Mouse (Mus musculus) heart, postnatal 4 days (tissue): ENCODE data around the gene Rpp14. TPM values are rescaled to one million over a fixed set of nuclear protein-coding genes. Genes with fewer than 3 reads are reported as not detected.

Experiments
- DNase-seq: peaks from one replicate; pipeline ENCODE4 v3.0.0; 2021
- total RNA-seq, 2 experiments: library from RNA; stranded (reverse); gene quantifications; 2 replicates each; pipeline ENCODE4 v1.2.3; 2021

Gene Rpp14
- 10 to 100 TPM; 21.9 to 22.3 TPM for total RNA-seq

DNA sequence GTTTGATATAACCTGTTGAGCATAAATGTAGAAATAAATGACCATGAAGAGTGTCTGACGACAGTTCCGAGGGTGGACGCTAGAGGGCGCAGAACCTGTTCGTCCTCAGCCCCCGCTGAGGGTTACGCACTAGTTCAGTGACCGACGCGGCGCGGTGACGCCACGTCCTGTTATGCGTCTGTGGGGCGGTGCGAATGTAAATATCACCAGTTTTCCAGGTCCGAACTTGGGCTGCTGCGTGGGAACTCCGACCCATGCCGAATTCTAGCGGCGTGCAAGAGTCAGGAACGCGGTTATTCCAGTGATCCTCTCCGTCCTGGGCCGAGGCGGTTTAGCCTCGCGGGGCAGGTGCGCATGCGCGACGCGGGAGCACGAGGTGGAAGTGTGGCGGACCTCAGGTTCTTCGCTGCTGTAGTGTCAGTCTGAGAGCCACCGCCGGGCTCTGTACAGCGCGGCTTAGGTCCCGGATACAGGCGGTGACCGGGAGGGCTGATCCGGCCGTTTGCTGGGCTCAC is at the start of gene Rpp14:
TSS of gene Rpp14 (plus strand) at position 203 of the 515 bp plus-strand sequence.
- DNase-seq = peak; percentile 96

DNA sequence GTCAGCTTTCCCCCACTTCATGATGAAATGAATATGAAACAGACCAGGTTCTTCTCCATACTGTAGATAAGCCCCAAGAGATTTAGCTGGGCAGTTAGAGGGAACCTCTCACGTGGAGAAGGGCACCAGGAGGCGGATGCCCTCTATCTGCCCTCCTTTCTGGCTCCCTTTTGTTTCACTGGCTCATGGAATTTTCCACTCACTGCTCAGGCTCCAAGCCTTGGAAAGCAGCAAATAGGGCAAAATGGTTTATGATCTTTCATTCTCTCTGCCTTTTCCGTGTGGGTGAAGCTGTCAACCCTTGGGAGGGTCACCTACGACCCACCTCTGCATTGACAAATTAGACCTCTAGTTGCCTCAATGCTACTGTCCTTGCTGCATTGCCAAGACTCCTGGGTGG is 49.6 kb upstream of the Rpp14 start:
- DNase-seq = peak; percentile 33

GRCm38 (mm10) chr14:8032087-8032944 is 47.9 kb upstream of the Rpp14 start:
- peak; percentile 39 for DNase-seq

DNA sequence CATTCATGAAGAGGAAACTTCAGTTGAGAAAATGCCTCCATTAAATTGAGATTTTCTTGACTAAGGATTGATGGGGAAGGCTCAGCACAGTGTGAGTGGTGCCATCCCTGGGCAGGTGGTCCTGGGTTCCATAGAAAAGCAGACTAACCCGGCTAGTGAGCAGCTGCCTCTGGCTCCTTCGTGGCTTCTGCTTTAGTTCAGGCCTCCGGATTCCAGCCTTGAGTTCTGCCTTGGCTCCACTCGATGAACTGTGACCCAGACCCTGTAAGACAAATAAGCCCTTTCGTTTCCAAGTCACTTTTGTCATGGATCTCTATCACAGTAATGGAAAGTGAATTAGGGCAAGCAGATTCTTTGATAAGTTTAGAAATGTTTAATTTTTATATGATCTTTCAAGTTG is 45.6 kb upstream of the Rpp14 start:
- no peak for DNase-seq

DNA sequence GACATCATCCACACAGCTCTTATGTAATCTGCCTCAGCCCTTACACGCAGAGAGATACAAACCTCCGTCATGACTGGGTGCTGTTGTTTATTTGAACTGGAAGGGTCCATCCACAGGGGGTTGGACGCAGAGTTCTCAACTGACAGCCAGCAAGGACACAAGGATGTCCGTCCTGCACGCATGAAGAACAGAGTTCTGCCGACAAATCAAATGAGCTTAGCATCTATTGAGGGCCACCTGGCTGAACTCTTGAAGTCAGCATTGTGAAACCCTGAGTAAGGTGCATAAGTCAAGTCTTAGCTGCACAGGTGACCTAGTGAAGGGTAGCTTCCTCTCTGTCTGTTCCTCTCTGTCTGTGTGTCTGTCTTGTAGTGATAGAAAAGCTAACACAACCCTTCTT is 44.2 kb upstream of the Rpp14 start:
- DNase-seq = no peak

DNA sequence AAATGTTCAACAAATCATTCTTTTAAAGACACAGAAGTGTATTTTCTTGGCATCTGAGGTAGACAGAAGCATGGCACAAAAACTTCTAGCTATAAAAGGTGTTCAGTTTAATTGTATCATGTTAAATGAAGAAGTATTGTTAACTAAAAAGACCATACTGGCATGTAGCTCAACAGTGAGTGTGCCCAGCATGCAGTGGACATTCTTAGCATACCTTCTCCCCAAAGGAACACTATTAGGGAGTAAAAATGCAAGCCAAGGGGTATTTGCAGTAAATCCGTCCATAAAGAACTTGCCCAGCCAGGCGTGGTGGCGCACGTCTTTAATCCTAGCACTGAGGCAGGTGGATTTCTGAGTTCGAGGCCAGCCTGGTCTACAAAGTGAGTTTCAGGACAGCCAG is 43.8 kb upstream of the Rpp14 start:
- DNase-seq = no peak

- DNase-seq = no peak
Measured at GRCm38 (mm10) chr14:8038150-8038549, 42.0 kb upstream of the Rpp14 start.

- DNase-seq = peak; percentile 42
Measured at GRCm38 (mm10) chr14:8038791-8039448, 41.2 kb upstream of the Rpp14 start.

- DNase-seq = no peak
Measured at GRCm38 (mm10) chr14:8040179-8040578, 40.0 kb upstream of the Rpp14 start.

- DNase-seq = no peak
Measured at GRCm38 (mm10) chr14:8040911-8041678, 39.1 kb upstream of the Rpp14 start.

DNA sequence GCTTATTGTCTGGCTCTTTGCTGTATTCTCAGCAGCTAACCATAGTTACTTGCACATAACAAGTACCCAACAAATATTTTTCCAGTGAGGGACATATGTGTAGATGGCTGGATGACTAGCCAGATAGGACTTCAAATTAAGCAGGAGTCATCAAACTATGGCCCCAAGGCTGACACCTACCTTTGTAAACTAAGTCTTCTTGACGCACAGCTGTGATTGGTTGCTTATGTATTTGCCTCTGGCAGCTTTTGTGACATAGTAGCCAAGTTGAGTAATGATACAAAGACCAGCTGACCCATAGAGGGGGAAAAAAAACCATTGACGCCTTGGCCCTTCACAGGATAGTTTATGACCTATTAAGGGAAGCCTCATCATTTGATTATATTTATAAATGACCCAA is 38.0 kb upstream of the Rpp14 start:
- DNase-seq = no peak

DNA sequence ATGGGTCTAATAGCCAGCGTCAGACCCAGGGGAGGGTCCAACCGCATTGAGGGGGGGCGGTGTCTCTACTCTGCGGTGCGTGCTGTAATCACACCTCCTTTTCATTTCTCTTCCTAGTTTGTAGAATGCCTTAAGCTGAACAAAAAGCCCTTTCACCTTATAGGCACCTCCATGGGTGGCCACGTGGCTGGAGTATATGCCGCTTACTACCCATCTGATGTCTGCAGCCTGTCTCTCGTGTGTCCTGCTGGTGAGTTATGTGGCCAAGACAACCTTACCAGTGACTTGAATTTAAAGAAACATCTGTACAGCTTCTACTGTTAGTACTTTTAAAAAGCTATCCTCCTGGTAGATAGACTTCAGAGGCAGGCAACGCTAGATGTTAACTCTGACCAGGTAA is 37.6 kb upstream of the Rpp14 start:
- no peak for DNase-seq

DNA sequence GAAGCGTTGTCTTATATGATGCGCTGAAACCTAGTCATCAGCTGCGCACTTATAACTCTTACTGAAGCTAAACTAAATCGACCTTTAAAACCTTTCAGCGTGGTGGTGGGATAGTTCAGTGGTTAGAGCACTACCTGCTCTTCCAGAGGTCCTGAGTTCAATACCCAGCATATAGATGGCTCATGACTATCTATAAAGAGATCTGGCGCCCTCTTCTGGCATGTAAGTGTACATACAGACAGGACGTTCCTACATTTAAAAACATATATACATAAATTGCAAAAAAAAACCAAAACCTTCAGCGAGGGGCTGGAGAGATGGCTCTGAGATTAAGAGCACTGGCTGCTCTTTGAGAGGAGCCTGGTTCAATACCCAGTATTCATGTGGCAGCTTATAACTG is 35.8 kb upstream of the Rpp14 start:
- no peak for DNase-seq

GRCm38 (mm10) chr14:8044786-8045185 is 35.4 kb upstream of the Rpp14 start:
- DNase-seq = no peak

DNA sequence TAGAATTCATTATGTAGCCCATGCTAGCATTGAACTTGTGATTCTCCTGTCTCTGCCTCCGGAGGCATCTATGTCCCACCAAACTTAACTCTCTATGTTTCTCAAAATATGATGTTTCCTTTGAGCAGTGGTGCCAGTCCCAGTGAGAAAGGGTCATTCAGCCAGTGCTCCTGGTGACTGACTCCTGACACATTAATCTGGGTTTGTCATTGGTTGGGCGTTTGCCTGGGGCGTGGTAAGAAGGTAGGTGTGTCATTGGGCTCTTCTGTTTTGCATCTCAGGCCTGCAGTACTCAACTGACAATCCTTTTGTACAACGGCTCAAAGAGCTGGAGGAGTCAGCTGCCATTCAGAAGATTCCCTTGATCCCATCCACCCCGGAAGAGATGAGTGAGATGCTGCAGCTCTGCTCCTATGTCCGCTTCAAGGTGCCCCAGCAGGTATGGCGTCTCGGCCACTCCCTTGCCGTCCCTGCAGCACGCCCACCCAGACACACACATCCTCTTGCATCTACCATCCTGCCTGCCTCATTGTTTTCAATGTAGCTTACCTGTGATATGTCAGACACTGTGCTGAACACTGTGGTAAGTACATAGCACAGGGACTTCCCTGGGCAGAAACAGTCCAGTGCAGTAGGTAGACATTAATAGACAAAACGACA is 34.9 kb upstream of the Rpp14 start:
- no peak for DNase-seq

DNA sequence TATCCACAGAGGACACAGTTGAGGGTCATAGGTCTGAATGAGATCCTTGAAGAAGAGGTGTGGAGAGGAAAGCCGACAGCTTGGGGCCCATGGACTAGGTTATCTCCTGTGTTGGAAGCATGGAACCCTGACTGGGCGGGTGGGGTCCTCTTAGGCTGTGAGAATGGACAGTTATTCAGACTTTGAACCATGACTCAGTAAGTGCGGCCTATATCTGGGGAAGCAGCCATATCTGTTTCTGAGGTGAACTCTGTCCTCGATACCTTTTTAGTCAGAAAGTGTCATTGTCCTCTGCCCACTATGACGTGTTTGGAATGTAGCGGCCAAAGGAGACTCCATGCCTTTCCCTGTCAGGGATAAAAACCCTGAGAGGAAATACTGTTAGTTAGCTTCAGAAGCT is 33.3 kb upstream of the Rpp14 start:
- DNase-seq = no peak

DNA sequence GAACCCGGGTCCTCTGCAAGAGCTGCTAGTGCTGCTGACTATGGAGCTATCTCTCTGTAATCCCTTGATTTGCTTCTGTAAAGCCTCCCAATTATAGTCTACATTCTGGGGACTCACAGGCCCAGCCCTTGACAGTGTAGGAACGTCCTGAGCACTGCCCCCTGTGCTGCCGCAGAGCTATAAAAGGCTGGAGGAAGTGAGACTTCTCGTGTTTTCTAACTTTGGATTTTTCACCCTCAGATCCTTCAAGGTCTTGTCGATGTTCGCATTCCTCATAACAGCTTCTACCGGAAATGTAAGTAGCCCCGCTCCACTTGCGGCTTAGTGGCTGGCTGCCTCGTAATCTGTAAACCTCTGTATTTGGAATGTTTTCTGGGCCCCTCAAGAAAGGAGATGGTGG is 30.8 kb upstream of the Rpp14 start:
- no peak for DNase-seq

GRCm38 (mm10) chr14:8051869-8052268 is 28.3 kb upstream of the Rpp14 start:
- DNase-seq = no peak

- no peak for DNase-seq
Measured at GRCm38 (mm10) chr14:8052661-8053060, 27.5 kb upstream of the Rpp14 start.

DNA sequence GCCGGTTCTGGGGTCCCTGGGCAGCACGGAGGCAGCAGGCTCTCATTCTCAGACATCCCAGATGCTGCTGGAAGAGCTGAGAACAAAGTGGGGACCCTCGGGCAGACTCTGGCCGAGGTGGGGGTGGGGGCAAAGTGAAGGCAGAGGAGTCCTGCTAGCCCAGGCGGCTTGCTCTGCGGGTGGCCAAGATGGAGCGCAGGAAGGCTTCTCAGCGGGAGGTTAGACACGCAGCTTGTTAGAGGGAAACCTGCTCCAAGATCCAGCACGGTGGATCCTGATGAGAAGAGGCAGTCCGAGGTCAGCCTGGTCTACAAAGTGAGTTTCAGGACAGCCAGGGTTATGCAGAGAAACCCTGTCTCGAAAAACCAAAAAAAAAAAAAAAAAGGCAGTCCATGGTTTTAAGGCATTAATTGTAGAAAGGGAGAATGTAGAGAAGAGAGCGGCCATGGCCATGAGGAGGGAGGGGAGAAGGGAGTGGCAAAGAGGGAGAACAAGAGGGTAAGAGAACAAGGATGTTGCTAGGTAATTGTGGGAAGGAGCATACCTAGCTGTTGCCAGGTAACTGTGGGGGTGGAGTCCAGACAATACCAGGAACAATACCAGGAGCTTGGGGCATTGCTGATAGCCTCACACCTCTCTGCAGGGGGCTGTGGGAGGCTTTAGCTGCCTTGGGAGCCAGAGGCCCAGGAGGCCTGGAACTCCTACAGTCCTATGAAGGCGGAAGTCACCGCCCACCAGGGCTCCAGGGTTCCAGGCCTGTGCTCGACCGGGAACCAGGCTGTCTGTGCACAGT is 25.7 kb upstream of the Rpp14 start:
- DNase-seq = no peak

DNA sequence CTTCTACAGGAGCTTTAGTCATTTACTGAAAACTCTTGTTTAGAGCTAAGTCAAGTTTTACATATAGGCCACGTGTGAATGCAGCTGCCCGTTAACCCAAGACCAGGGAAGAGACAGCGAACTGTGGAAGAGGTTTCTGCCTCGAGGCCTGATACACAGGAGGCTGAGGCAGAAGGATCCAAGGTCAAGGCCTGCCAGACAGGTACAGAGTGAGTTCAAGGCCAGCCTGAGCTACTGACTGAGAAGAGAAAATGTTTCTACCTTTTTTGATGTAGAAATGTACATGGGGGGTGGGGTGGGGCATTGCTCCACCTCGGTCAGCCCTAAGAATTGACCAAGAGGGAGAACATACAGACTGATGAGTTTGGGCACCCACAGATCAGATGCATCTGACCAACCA is 24.1 kb upstream of the Rpp14 start:
- DNase-seq = no peak

GRCm38 (mm10) chr14:8059938-8060337 is 20.2 kb upstream of the Rpp14 start:
- DNase-seq = no peak
